Mouse (Mus musculus): Measurements from ENCODE around the gene Cpne5.

DNA sequence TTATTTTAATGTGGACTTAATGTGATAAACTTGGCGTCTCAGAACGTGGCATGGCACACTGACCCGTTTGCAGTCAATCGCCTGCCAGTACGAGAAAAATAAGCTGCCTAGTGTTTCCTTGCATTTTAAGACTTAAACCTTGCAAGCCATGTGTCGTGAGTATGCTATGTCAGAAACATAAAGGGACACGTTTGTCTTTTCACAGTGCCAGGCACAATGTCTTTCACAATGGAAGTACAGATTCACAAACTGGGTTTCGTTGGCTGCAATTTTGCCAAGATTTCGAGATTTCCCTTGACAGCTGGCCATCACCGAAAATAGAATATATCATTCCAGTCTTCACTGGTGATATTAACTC lies 31.4 kb upstream of the Cpne5 start:
- no peak for TF ChIP-seq ZC3H11A (IDR thresholded peaks at IDR 0.05; ENCODE audit: low read depth, low read length)
- TF ChIP-seq USF1 (IDR thresholded peaks at IDR 0.05; ENCODE audit: low read depth, low read length): no peak
- no peak for TF ChIP-seq E2F4 (IDR thresholded peaks at IDR 0.05; ENCODE audit: borderline replicate concordance, low read depth, low read length)
- no peak for TF ChIP-seq MEF2A (IDR thresholded peaks at IDR 0.05; ENCODE audit: extremely low read depth, insufficient replicate concordance, low read depth, low read length, poor library complexity, severe bottlenecking)
- no peak for TF ChIP-seq NRF1 (IDR thresholded peaks at IDR 0.05; ENCODE audit: insufficient read depth, low read depth, low read length, poor library complexity, severe bottlenecking)
- no peak for TF ChIP-seq TBP (IDR thresholded peaks at IDR 0.05; ENCODE audit: low read depth, low read length)
- TF ChIP-seq EP300 (IDR thresholded peaks at IDR 0.05; ENCODE audit: low read depth in 1 of 2, low read length in 2 of 2): no peak
- no peak for TF ChIP-seq MAZ (IDR thresholded peaks at IDR 0.05; ENCODE audit: low read depth, low read length)
- TF ChIP-seq MYB (IDR thresholded peaks at IDR 0.05; ENCODE audit: low read depth, low read length): no peak
- no peak for TF ChIP-seq UBTF (IDR thresholded peaks at IDR 0.05; ENCODE audit: borderline replicate concordance, insufficient read depth, low read depth, low read length)
- no peak for TF ChIP-seq CHD1 (IDR thresholded peaks at IDR 0.05; ENCODE audit: low read depth, low read length)
